Mouse (Mus musculus) liver, adult (tissue): ENCODE measurements around the gene Cyp2d10.

Experiments
- GATA4 ChIP-seq: IDR thresholded peaks from 2 replicates; pipeline ENCODE4 v1.6.1; 2014; ENCODE audit warnings: mild to moderate bottlenecking, low read length; ENCODE audit not compliant: insufficient replicate concordance

The Cyp2d10 gene

DNA sequence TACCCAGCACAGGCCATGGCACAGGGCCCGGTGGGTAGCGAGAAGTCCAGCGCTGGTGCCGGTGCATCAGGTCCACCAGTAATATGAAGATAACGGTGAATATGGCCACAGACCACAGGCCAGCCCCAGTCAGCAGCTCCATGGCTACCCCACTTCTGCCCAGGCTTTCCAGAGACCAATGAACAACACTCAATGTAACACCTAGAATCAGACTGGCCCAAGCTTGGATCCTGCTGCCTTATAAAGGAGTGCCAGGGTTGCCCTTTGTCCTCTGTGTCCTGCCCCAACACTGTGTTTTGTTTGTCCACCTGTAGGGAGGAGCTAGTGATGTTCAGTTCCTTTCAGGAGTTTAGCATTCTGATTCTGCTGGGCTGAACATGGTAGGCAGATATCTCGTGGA is at the start of gene Cyp2d10:
TSS of gene Cyp2d10 (minus strand) at position 215 of the 400 bp plus-strand sequence.
- TF ChIP-seq GATA4, result no peak

GRCm38 (mm10) chr15:82445196-82445595 is 38.2 kb upstream of the Cyp2d10 start:
- TF ChIP-seq GATA4, result no peak

DNA sequence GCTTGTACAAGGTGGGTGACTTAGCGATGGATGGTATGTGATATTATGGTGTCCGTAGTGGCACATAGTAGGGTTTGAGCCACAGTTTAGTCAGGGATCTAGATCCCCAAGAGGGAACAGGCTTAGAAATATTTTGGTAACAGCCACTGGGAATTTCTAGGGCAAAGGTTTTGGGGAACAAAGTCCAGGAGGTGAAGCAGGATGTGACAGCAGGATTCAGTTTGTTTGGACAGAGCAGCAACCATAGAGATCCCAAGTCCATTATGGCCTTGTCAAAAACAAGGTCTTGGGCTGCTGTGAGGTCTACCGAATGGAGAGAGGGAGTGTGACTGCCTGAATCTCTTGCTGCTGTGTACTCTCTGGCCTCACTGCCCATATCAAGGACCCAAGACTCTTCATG is 36.7 kb upstream of the Cyp2d10 start:
- no peak for TF ChIP-seq GATA4

GRCm38 (mm10) chr15:82437975-82438617 is 31.1 kb upstream of the Cyp2d10 start:
- no peak for TF ChIP-seq GATA4

DNA sequence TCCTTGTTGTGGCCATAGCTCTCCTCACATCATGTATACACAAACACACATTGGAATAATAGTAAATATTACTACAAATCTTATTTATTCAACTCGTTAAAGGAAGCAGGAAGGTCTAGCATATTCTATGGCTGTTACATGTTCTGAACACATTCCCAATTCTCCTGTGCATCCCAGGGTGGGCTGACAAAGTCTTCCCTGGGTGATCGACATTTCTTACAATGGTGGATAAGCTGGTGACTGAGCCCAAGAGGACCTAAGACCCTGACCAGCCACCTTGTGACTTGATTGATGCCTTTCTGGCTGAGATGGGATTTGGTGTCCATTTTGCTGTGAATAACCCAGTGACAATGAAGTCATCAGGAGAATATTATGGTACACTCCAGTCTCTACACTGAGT is 28.6 kb upstream of the Cyp2d10 start:
- no peak for TF ChIP-seq GATA4

DNA sequence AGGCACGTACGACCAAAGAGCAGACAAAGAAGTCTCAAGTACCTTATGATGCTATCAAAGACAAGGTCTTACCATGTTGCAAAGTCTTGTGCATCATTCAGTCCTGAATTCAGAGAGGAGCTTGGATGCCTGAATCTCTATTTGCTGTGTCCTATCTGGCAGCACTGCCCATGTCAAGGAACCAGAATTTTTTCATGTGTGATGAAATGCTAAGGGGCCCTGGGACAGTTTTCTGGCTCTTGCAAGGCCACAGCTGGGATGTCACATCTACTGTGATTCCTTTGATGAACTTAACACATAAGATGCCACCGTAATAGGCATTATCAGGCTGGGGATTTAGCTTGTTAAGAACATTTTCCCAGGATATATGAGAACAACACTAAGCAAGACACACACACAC is 28.0 kb upstream of the Cyp2d10 start:
- TF ChIP-seq GATA4, result no peak

DNA sequence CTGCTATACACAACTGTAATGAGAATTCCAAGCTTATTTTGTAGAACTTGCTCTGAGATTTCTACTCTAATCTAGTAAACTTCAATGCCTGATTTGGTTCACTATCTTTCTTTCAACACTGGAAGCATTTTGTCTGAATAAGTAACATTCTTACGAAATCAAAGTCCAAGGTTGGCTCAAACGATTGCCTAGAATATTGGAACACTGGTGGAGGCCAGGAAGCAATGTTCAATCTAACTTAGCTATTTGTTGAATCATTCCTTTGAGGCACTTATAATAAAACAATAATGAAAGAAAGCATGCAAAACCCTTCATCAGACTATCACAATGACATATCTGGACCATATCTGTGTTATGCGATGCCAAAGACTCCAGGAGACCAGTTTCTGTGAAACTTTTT is 27.5 kb upstream of the Cyp2d10 start:
- no peak for TF ChIP-seq GATA4

GRCm38 (mm10) chr15:82433621-82434020 is 26.6 kb upstream of the Cyp2d10 start:
- TF ChIP-seq GATA4, result no peak

DNA sequence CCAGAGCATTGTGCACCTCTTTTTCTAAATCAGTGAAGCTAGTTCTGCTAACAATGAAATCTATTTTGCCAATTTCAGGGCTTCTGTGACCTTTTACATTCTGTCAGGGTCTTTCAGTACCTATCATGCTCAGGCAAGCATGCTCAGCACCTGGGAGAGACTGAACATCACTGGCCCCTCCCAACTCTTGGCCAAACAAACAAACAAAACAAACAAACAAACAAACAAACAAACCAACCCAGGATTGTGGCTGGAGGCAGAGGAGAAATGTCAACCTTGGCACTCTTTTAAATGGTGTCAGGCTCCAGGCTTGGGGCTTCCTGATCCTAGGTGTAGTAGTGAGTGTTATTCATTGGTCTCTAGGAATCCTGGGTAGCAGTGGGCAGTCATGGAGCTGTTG is 26.1 kb upstream of the Cyp2d10 start, which contains the start of gene Cyp2d9:
TSS of gene Cyp2d9 (plus strand) at position 301 of the 400 bp plus-strand sequence.
- TF ChIP-seq GATA4, result no peak

GRCm38 (mm10) chr15:82423471-82423870 is 16.5 kb upstream of the Cyp2d10 start:
- TF ChIP-seq GATA4, result peak; percentile 89

DNA sequence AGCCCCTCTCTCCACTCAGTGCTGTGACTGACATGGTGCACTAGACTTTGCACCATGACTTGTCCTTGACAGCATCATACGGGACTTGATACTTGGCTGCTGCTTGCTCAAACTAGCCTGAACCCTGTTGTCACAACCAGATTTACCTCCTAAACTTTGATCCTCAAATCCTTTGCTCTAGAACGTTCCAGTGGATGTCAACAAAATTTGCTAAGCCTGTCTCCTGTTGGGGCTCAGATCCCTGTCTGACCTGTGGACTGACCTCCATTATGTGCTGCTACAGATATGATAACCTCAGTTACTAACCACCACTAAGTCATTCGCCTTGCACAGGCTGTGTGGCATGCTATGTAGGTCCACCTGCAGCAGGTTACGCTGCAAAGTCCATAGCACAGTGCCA is 15.9 kb upstream of the Cyp2d10 start:
- peak; percentile 17; the same call in 1 of the 2 replicates for TF ChIP-seq GATA4

DNA sequence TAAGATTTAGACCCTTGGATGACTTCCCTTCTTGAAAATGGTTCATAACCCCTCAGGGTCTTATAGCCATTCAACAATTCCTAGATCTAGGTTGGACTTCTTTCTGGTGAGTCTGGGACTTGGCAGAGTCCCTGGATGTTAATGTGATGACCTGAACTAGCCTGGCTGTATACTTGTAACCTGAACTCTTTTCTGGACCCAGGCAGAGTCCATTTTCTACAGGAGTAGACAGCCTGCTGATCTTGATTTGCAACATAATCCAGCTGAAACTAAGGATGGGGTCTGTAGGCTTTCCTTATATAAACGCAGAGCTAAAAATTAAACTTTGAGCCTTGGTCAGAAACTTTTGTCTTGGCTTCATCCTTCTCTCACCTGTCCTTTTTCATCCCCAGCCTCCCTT is 11.6 kb upstream of the Cyp2d10 start:
- TF ChIP-seq GATA4, result no peak

- TF ChIP-seq GATA4, result no peak
Measured at GRCm38 (mm10) chr15:82416797-82417789, 10.1 kb upstream of the Cyp2d10 start.

GRCm38 (mm10) chr15:82407536-82407935 is 541 bp upstream of the Cyp2d10 start:
- no peak for TF ChIP-seq GATA4

DNA sequence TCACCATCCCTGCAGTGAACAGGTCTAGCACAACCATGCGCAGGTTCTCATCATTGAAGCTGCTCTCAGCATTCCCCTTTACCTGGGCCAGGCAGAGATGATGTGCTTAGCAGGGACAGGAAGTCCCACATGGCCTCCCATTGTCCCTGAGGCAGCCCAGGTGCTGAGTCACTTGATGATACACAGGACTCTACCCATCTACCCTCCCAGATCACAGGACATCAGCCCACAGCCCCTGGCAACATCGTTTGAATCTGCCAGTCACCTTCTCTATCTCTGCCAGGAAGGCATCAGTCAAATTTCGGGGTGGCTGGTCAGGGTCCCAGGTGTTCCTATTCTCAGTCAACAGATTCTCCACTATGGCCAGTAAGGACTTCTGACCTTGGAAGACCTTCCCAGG is 2.8 kb downstream of the Cyp2d10 start:
- no peak for TF ChIP-seq GATA4

DNA sequence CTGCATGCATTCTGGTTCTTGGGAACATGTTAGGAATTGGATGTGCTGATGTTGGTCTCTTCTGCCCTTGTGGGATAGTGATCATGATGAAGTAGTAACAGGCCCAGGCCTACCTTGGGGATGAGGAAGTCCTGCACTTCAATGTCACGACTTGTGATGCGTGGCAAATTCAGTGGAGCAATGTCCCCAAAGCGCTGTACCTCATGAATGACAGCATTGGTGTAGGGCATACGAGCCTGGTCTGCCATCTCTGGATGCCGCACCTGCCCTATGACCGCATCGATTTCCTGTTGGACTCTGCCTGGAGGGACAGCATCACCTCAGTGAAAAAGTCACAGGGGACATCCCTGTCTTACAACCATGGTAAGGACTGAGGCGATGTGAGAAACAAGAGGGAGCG is 3.4 kb downstream of the Cyp2d10 start:
- no peak for TF ChIP-seq GATA4

DNA sequence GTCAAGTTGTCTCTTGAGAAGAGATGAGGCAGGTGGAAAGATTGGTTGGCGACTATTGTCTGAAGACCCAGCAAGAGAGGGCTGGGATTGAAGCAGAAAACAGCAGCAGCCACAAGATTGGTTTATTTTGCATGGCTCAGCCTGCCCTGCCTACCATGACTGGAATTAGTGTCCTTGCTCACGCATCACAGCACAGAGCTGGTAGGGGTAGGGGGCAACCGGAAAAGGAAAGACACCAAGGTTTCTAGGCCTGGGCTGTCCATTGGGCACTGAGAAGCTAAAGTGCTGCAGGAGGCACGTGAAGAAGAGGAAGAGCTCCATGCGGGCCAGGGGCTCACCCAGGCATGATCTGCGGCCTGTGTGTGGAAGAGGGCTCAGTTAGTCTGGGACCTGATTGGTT is 4.3 kb downstream of the Cyp2d10 start:
- no peak for TF ChIP-seq GATA4

DNA sequence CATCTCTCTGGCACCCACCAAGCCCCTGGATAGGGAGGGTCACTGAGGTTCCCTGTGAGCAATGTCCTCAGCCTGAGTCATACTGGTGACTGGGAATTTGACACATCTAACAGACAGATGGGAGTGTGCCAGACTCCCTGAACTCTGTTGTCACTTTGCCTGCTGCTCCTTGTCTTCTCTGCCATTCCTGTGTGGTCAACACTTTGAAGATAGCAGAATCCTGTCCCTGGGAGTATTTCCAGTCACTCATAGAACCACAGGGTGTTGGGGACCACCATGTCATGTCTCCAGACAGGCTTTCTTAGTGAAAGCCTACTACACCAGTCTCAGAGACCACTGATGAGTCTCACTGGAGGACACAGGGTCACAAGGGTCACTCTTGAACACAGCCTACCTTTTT is 4.9 kb downstream of the Cyp2d10 start:
- no peak for TF ChIP-seq GATA4
